Mouse (Mus musculus) lung, embryonic 14.5 days (tissue): ENCODE measurements around the gene Fam83f. TPM values are rescaled to one million over a fixed set of nuclear protein-coding genes. Genes with fewer than 3 reads are reported as not detected.

Experiments used
- ATAC-seq: fragments of 200-750 bp; cut with Nextera tagmentation; 2 replicates; pipeline ENCODE4 v1.8.0; 2017; ENCODE audit warnings: mild to moderate bottlenecking, moderate TSS enrichment, moderate library complexity; ENCODE audit not compliant: insufficient read depth
- DNase-seq: peaks from one replicate; pipeline ENCODE4 v3.0.0-alpha.2; 2015
- H3K27ac ChIP-seq: fragments of 300-500 bp; sonication (generic); 2 replicates; pipeline ENCODE4 v1.5.1; 2014; ENCODE audit warnings: low read depth, mild to moderate bottlenecking, moderate library complexity
- H3K27me3 ChIP-seq: fragments of 300-500 bp; sonication (generic); 2 replicates; pipeline ENCODE4 v1.6.1; 2014; ENCODE audit warnings: low read length, control low read depth; ENCODE audit not compliant: insufficient read depth
- H3K36me3 ChIP-seq: fragments of 300-500 bp; sonication (generic); 2 replicates; pipeline ENCODE4 v1.6.1; 2014; ENCODE audit warnings: control low read depth; ENCODE audit not compliant: insufficient read depth
- H3K4me1 ChIP-seq: fragments of 300-500 bp; sonication (generic); 2 replicates; pipeline ENCODE4 v1.6.1; 2014; ENCODE audit warnings: antibody characterized with exemption, control low read depth; ENCODE audit not compliant: insufficient read depth
- H3K4me2 ChIP-seq: fragments of 300-500 bp; sonication (generic); 2 replicates; pipeline ENCODE4 v1.6.1; 2014; ENCODE audit warnings: mild to moderate bottlenecking
- H3K4me3 ChIP-seq: fragments of 300-500 bp; sonication (generic); 2 replicates; pipeline ENCODE4 v1.5.1; 2014; ENCODE audit warnings: low read depth, low read length
- H3K9ac ChIP-seq: fragments of 300-500 bp; sonication (generic); 2 replicates; pipeline ENCODE4 v1.6.1; 2014
- H3K9me3 ChIP-seq: fragments of 300-500 bp; sonication (generic); 2 replicates; pipeline ENCODE4 v1.6.1; 2016; ENCODE audit warnings: low read depth, low read length, control low read depth
- CTCF ChIP-seq: IDR thresholded peaks from 2 replicates; pipeline ENCODE4 v1.5.1; 2016; ENCODE audit warnings: antibody characterized with exemption, low read depth
- WGBS: fragments of 180-500 bp; shearing (Covaris S2); extraction: QIAGEN DNeasy Blood & Tissue Kit; methylation state at CpG from one replicate; pipeline ENCODE4 v1.1.7; 2014; 5-methylcytosine and 5-hydroxymethylcytosine counted together
- polyA plus RNA-seq: library from polyadenylated mRNA; unstranded; fragments of >200 nt; fragmentation: Nextera tagmentation; extraction: Ambion mirVana; gene quantifications from 2 replicates; pipeline ENCODE4 v1.2.1, GENCODE M21; 2014

Fam83f gene
- polyA plus RNA-seq, 1 experiment from 2014 or later, result 0.76 TPM

DNA sequence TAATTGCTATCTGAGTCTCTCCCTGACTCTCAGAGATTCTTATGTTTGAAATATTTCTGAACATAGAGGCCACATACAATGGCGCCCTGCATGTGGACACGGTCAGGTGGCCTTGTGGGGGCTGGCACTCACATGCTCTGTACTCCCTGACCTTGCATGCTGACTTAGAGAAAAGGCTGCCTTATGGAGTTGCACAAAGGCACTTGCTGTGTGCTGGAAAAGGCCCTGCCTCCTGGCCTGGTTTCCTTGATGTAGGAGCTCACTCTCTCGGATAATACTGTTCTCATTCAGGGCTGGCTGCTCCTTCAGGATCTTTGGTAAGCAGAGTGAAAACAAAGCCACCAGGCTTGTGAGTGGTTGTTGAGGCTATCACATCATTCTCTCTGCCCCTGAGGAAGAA, 12.3 kb downstream of the Fam83f start:
- WGBS, result 67% methylated on average over 3 of the region's 3 CpGs
- H3K9ac ChIP-seq, result no peak overlapping the region
- H3K9me3 ChIP-seq, result no peaks in the 10 kb centered on the region
- H3K4me1 ChIP-seq, result peaks cover 20% of the 10 kb centered on the region; the same call in 1 of the 2 replicates
- ATAC-seq (no peak), DNase-seq (no peak)
- H3K27me3 ChIP-seq, result no peaks in the 10 kb centered on the region
- no peaks in the 10 kb centered on the region for H3K36me3 ChIP-seq
- no peak overlapping the region for H3K27ac ChIP-seq
- H3K4me3 ChIP-seq, result no peak overlapping the region
- H3K4me2 ChIP-seq, result no peak overlapping the region
- TF ChIP-seq CTCF, result no peak

GRCm38 (mm10) chr15:80684786-80685602, 13.3 kb downstream of the Fam83f start:
- H3K4me3 ChIP-seq, result no peak overlapping the region
- 26% methylated on average over 8 of the region's 8 CpGs for WGBS
- H3K27me3 ChIP-seq, result no peaks in the 10 kb centered on the region
- peaks cover 12% of the 10 kb centered on the region; the same call in 1 of the 2 replicates for H3K4me1 ChIP-seq
- H3K36me3 ChIP-seq, result no peaks in the 10 kb centered on the region
- H3K4me2 ChIP-seq, result no peak overlapping the region
- H3K9ac ChIP-seq, result no peak overlapping the region
- no peak overlapping the region for H3K27ac ChIP-seq
- no peaks in the 10 kb centered on the region for H3K9me3 ChIP-seq
- DNase-seq (peak; percentile 30), ATAC-seq (peak; percentile 28; the same call in 1 of the 2 replicates)
- no peak for TF ChIP-seq CTCF

DNA sequence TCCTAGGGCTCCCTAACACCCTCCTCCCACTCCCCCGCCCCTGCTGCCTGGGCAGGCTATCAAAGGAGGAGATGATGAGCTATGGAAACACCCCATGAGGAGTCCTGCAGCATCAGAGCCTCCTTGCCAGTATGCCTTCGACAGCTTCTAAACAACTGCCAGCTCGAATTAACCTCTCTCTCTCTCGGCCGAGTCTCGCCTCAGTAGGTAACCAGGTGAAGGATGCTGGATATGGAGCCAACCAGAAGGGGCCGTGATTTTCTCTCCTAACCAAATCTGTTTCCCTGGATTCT, 13.9 kb downstream of the Fam83f start:
- Histone ChIP-seq H3K27ac (no peak overlapping the region), H3K9ac (no peak overlapping the region), H3K27me3 (no peaks in the 10 kb centered on the region), H3K4me1 (0 out of 2 replicates have a peak, but pooled peaks cover 8% of the 10 kb centered on the region), H3K9me3 (no peaks in the 10 kb centered on the region), H3K4me2 (no peak overlapping the region), H3K36me3 (no peaks in the 10 kb centered on the region), H3K4me3 (no peak overlapping the region)
- DNase-seq (no peak), ATAC-seq (peak; percentile 54; the same call in 1 of the 2 replicates)
- no peak for TF ChIP-seq CTCF
- WGBS, result 30% methylated on average over 7 of the region's 7 CpGs

GRCm38 (mm10) chr15:80688536-80688935, 16.9 kb downstream of the Fam83f start:
- TF ChIP-seq CTCF, result no peak
- no peak for ATAC-seq
- no peaks in the 10 kb centered on the region for H3K36me3 ChIP-seq
- WGBS, result 47% methylated on average over 7 of the region's 7 CpGs
- no peak overlapping the region for H3K4me3 ChIP-seq
- H3K27me3 ChIP-seq, result no peaks in the 10 kb centered on the region
- H3K4me2 ChIP-seq, result no peak overlapping the region
- no peak overlapping the region for H3K27ac ChIP-seq
- DNase-seq, result no peak
- no peaks in the 10 kb centered on the region for H3K9me3 ChIP-seq
- no peak overlapping the region for H3K9ac ChIP-seq
- 0 out of 2 replicates have a peak, but pooled peaks cover 5% of the 10 kb centered on the region for H3K4me1 ChIP-seq

DNA sequence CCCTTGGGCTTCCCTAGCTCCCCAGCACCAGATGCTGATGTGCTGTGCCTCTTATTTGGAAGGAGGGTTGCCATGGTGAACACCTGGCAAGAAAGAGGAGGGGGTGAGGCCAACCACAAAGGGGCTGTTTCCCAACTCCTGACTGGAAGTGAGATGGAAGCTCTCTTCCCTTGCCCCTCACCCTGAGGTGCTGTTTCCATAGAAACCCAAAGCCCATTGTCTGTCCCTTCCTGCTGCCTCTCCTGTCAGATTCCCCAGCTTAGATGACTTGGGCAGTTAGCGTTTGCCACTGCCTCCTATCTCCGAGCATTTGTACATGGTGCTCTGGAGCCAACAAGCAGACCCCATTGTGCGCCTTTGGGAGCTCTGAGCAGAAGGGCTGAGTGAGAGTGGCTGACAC, 21.8 kb downstream of the Fam83f start:
- Histone ChIP-seq H3K4me2 (no peak overlapping the region), H3K36me3 (no peaks in the 10 kb centered on the region), H3K27me3 (no peaks in the 10 kb centered on the region), H3K9ac (no peak overlapping the region), H3K4me1 (no peaks in the 10 kb centered on the region), H3K4me3 (no peak overlapping the region), H3K27ac (no peak overlapping the region), H3K9me3 (no peaks in the 10 kb centered on the region)
- ATAC-seq (no peak), DNase-seq (no peak)
- no peak for TF ChIP-seq CTCF
- 52% methylated on average over 3 of the region's 3 CpGs for WGBS

DNA sequence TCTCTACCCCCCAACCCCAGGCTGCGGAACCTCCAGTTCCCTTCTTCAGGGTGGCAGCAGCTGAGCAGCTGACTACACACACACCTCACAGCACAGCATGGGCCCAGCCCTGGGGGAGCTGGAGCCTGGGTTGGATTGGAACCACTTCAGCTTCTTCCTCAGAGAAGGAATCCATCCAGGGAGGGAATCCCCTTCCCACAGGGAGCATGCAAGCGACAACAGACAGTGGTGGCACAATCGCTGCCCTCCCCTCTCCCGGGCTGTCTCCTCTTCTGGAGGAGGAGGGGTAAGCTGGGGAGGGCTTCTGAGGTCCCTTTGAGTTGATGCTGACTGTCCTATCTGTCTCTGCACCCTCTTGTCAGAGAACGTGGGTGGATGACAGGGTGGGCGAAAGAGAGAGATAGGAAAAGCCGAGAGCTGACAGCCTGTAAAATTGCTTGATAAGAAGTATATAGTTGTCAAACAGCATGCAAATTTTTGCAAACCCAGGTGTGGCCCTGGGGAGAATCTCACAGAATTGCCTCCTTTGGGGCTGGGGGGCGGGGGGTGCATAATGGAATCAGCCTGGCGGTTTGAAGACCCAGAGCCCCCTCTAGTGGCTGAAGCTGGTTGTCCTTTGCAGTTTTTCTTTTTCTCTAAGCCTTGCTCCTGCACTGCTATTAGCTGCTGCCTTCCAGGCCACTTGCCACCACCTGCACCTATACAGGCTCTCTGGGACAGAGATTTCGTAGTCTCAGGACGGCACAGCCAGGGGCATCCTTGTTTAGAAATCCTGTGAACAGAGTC, 22.7 kb downstream of the Fam83f start:
- DNase-seq (peak; percentile 78), ATAC-seq (no peak)
- Histone ChIP-seq H3K9me3 (no peaks in the 10 kb centered on the region), H3K4me1 (no peaks in the 10 kb centered on the region), H3K9ac (no peak overlapping the region), H3K27me3 (no peaks in the 10 kb centered on the region), H3K36me3 (no peaks in the 10 kb centered on the region), H3K27ac (no peak overlapping the region), H3K4me2 (peak overlapping the region; percentile 25; the same call in 1 of the 2 replicates), H3K4me3 (no peak overlapping the region)
- TF ChIP-seq CTCF, result peak; percentile 82
- 19% methylated on average over 11 of the region's 11 CpGs for WGBS

DNA sequence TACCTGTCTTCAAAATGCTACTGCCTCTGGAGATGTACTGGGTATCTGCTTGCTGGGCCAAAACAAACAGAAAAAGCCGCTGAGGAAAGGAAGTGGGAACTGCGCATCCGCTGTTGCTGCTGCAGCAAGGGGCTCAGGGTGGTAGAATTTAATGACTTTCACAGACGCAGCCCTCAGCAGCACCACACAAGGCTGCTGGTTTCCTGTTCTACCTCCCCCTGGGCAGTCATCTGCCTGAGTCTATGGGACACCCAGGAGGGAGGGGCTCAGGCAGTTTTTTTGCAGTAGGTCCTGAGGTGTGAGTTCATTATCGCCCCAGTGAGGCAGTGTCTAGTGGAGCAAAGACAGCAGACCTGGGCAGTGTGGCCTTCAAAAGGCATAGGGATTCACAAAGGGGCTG, 25.9 kb downstream of the Fam83f start:
- Histone ChIP-seq H3K4me1 (no peaks in the 10 kb centered on the region), H3K27me3 (no peaks in the 10 kb centered on the region), H3K36me3 (no peaks in the 10 kb centered on the region), H3K9ac (no peak overlapping the region), H3K4me2 (no peak overlapping the region), H3K9me3 (no peaks in the 10 kb centered on the region), H3K4me3 (no peak overlapping the region), H3K27ac (no peak overlapping the region)
- WGBS, result 39% methylated on average over 5 of the region's 5 CpGs
- ATAC-seq (no peak), DNase-seq (no peak)
- no peak for TF ChIP-seq CTCF
